Mouse (Mus musculus) cerebellum, adult 2 months (tissue): Measurements from ENCODE around the gene Tmprss4.

Experiments
- CTCF ChIP-seq: fragments of 200-500 bp; IDR thresholded peaks from 2 replicates; pipeline ENCODE4 v1.5.1; 2011; ENCODE audit warnings: low read depth, mild to moderate bottlenecking, control low read depth, low read length, moderate library complexity, borderline replicate concordance; ENCODE audit not compliant: insufficient read depth
- POLR2A ChIP-seq: fragments of 200-500 bp; IDR thresholded peaks from 2 replicates; pipeline ENCODE4 v1.6.1; 2011; ENCODE audit warnings: low read length, control low read depth, borderline replicate concordance; ENCODE audit not compliant: insufficient read depth

GRCm38 (mm10) chr9:45215526-45216179 lies 11.8 kb upstream of the Tmprss4 start:
- TF ChIP-seq CTCF: no peak
- no peak for TF ChIP-seq POLR2A
